Mouse (Mus musculus) MEL (cell line): ENCODE measurements around the gene Dnaja3. TPM values are rescaled to one million over a fixed set of nuclear protein-coding genes. Genes with fewer than 3 reads are reported as not detected.
A peak's percentile ranks its signal among the peaks of the same experiment; 100 is the strongest.

Experiments used
- DNase-seq: peaks from one replicate; pipeline ENCODE4 v3.0.0; 2011; ENCODE audit warnings: low read depth, low spot score
- H3K27ac ChIP-seq: 2 replicates; pipeline ENCODE4 v1.5.1; 2012; ENCODE audit warnings: low read depth, mild to moderate bottlenecking, control low read depth, low read length, moderate library complexity; ENCODE audit not compliant: control insufficient read depth
- H3K27me3 ChIP-seq, 2 experiments: fragments of 150-350 bp in 1 of 2; sonication (generic) in 1 of 2; 2 replicates each; pipeline ENCODE4 v1.6.1; 2012; ENCODE audit warnings: low read length in 2 of 2, mild to moderate bottlenecking in 2 of 2, improper control_type of control experiment in 1 of 2, moderate library complexity in 1 of 2; ENCODE audit not compliant: insufficient read depth in 2 of 2, control insufficient read depth in 1 of 2
- H3K36me3 ChIP-seq, 2 experiments: 2 replicates each; pipeline ENCODE4 v1.6.1; 2012 to 2014; ENCODE audit warnings: low read length in 2 of 2, improper control_type of control experiment in 1 of 2, inconsistent platforms in 1 of 2, mild to moderate bottlenecking in 1 of 2; ENCODE audit not compliant: insufficient read depth in 2 of 2, control insufficient read depth in 1 of 2
- H3K4me1 ChIP-seq, 2 experiments: fragments of 150-350 bp in 1 of 2; sonication (generic) in 1 of 2; 2 replicates each; pipeline ENCODE4 v1.6.1; 2012; ENCODE audit warnings: low read length in 2 of 2, improper control_type of control experiment in 1 of 2, mild to moderate bottlenecking in 1 of 2; ENCODE audit not compliant: insufficient read depth in 2 of 2, control insufficient read depth in 1 of 2
- H3K4me3 ChIP-seq, 2 experiments: fragments of 150-350 bp in 1 of 2; sonication (generic) in 1 of 2; 2 replicates each; pipeline ENCODE4 v1.5.1; 2012; ENCODE audit warnings: low read depth in 2 of 2, low read length in 2 of 2, mild to moderate bottlenecking in 2 of 2, moderate library complexity in 2 of 2, control low read depth in 1 of 2, improper control_type of control experiment in 1 of 2; ENCODE audit not compliant: control insufficient read depth in 1 of 2, insufficient read depth in 1 of 2
- H3K79me2 ChIP-seq: 2 replicates; pipeline ENCODE4 v1.6.1; 2012; ENCODE audit warnings: mild to moderate bottlenecking, low read length, moderate library complexity; ENCODE audit not compliant: control insufficient read depth, poor library complexity, insufficient read depth
- H3K9ac ChIP-seq: 2 replicates; pipeline ENCODE4 v1.6.1; 2012; ENCODE audit warnings: low read depth, mild to moderate bottlenecking, control low read depth, low read length, moderate library complexity; ENCODE audit not compliant: control insufficient read depth, poor library complexity, severe bottlenecking
- H3K9me3 ChIP-seq: fragments of 150-350 bp; sonication (generic); replicated peaks from 2 replicates; pipeline ENCODE4 v1.6.1; 2012; ENCODE audit warnings: mild to moderate bottlenecking, low read length, improper control_type of control experiment, moderate library complexity; ENCODE audit not compliant: insufficient read depth
- BHLHE40 ChIP-seq: IDR thresholded peaks from 2 replicates; pipeline ENCODE4 v1.6.1; 2012; ENCODE audit warnings: low read depth, mild to moderate bottlenecking, inconsistent platforms, low read length, improper control_type of control experiment, borderline replicate concordance
- CTCF ChIP-seq, 3 experiments: IDR thresholded peaks in 2 of 3; conservative IDR thresholded peaks in 1 of 3; 2 replicates each; pipeline ENCODE4 v1.5.1; 2011 to 2012; ENCODE audit warnings: low read length in 3 of 3, low read depth in 2 of 3, mild to moderate bottlenecking in 2 of 3, improper control_type of control experiment in 1 of 3, inconsistent platforms in 1 of 3, mixed read lengths in 1 of 3, moderate library complexity in 1 of 3; ENCODE audit not compliant: control insufficient read depth in 1 of 3, insufficient read depth in 1 of 3, poor library complexity in 1 of 3, severe bottlenecking in 1 of 3
- ELF1 ChIP-seq: IDR thresholded peaks from 2 replicates; pipeline ENCODE4 v1.6.1; 2014; ENCODE audit warnings: low read depth, mild to moderate bottlenecking, inconsistent platforms, low read length, improper control_type of control experiment, moderate library complexity
- GATA1 ChIP-seq: IDR thresholded peaks from 2 replicates; pipeline ENCODE4 v1.6.1; 2011; ENCODE audit warnings: low read depth, low read length, improper control_type of control experiment
- MAX ChIP-seq: IDR thresholded peaks from 2 replicates; pipeline ENCODE4 v1.6.1; 2011; ENCODE audit warnings: low read length, improper control_type of control experiment
- MAZ ChIP-seq: IDR thresholded peaks from 2 replicates; pipeline ENCODE4 v1.6.1; 2012; ENCODE audit warnings: low read depth, mild to moderate bottlenecking, inconsistent platforms, low read length, improper control_type of control experiment
- MYC ChIP-seq: IDR thresholded peaks from 2 replicates; pipeline ENCODE4 v1.6.1; 2011; ENCODE audit warnings: low read depth, mild to moderate bottlenecking, low read length, improper control_type of control experiment, moderate library complexity
- NRF1 ChIP-seq: IDR thresholded peaks from 2 replicates; pipeline ENCODE4 v1.6.1; 2014; ENCODE audit warnings: low read depth, mild to moderate bottlenecking, inconsistent platforms, low read length, improper control_type of control experiment, moderate library complexity; ENCODE audit not compliant: poor library complexity, insufficient read depth, severe bottlenecking
- POLR2A ChIP-seq, 2 experiments: IDR thresholded peaks; 2 replicates each; pipeline ENCODE4 v1.6.1; 2011 to 2012; ENCODE audit warnings: low read length in 2 of 2, mild to moderate bottlenecking in 2 of 2, control low read depth in 1 of 2, improper control_type of control experiment in 1 of 2, low read depth in 1 of 2, moderate library complexity in 1 of 2; ENCODE audit not compliant: control insufficient read depth in 1 of 2, insufficient read depth in 1 of 2, poor library complexity in 1 of 2
- RAD21 ChIP-seq: IDR thresholded peaks from 2 replicates; pipeline ENCODE4 v1.6.1; 2011; ENCODE audit warnings: mild to moderate bottlenecking, low read depth, low read length, improper control_type of control experiment
- RCOR1 ChIP-seq: IDR thresholded peaks from 2 replicates; pipeline ENCODE4 v1.6.1; 2012; ENCODE audit warnings: low read depth, mild to moderate bottlenecking, inconsistent platforms, low read length, improper control_type of control experiment
- SIN3A ChIP-seq: IDR thresholded peaks from 2 replicates; pipeline ENCODE4 v1.6.1; 2012; ENCODE audit warnings: low read length, improper control_type of control experiment, inconsistent platforms
- SMC3 ChIP-seq: IDR thresholded peaks from 2 replicates; pipeline ENCODE4 v1.6.1; 2011; ENCODE audit warnings: low read depth, low read length, improper control_type of control experiment
- TAL1 ChIP-seq: IDR thresholded peaks from 2 replicates; pipeline ENCODE4 v1.6.1; 2012; ENCODE audit warnings: mild to moderate bottlenecking, inconsistent platforms, low read length, moderate library complexity, mixed read lengths
- TBP ChIP-seq: IDR thresholded peaks from 2 replicates; pipeline ENCODE4 v1.8.0; 2011; ENCODE audit warnings: low read depth, low read length, improper control_type of control experiment
- TCF12 ChIP-seq: IDR thresholded peaks from 2 replicates; pipeline ENCODE4 v1.6.1; 2014; ENCODE audit warnings: low read depth, mild to moderate bottlenecking, inconsistent platforms, low read length, improper control_type of control experiment, moderate library complexity
- USF2 ChIP-seq, 2 experiments: IDR thresholded peaks; 2 replicates each; pipeline ENCODE4 v1.6.1; 2011 to 2012; ENCODE audit warnings: improper control_type of control experiment in 2 of 2, low read length in 2 of 2, borderline replicate concordance in 1 of 2, inconsistent platforms in 1 of 2, low read depth in 1 of 2, mild to moderate bottlenecking in 1 of 2; ENCODE audit not compliant: insufficient read depth in 1 of 2
- ZKSCAN1 ChIP-seq: IDR thresholded peaks from 2 replicates; pipeline ENCODE4 v1.6.1; 2012; ENCODE audit warnings: low read depth, mild to moderate bottlenecking, inconsistent platforms, low read length, improper control_type of control experiment, moderate library complexity
- ZNF384 ChIP-seq: IDR thresholded peaks from 2 replicates; pipeline ENCODE4 v1.6.1; 2012; ENCODE audit warnings: low read depth, mild to moderate bottlenecking, inconsistent platforms, low read length, improper control_type of control experiment
- polyA plus RNA-seq, 2 experiments: library from polyadenylated mRNA; stranded (reverse) in 1 of 2; unstranded in 1 of 2; fragments of >175 nt in 1 of 2; fragments of >200 nt in 1 of 2; gene quantifications; 2 replicates each; pipeline versions ENCODE4 v1.2.1 to v1.2.4; 2012; ENCODE audit warnings: low replicate concordance in 2 of 2, low read depth in 1 of 2; ENCODE audit not compliant: insufficient read length in 2 of 2, insufficient read depth in 1 of 2, missing spikeins in 1 of 2
- total RNA-seq: library from RNA; depleted of rRNA; stranded (reverse); fragments of 300-350 nt; gene quantifications from 2 replicates; pipeline ENCODE4 v1.2.3, GENCODE M21; 2012

Dnaja3 gene
- total and polyA plus RNA-seq, 3 experiments: 91.8 to 94.3 TPM; not detected in 1

- no peak for TF ChIP-seq POLR2A (IDR thresholded peaks at IDR 0.05; ENCODE audit: control insufficient read depth in 1 of 2, insufficient read depth in 1 of 2, low read depth in 1 of 2, low read length in 2 of 2, poor library complexity in 1 of 2)
- TF ChIP-seq, all 39 proteins: peak for 7
Observed at GRCm38 (mm10) chr16:4629950-4630349, 9.8 kb upstream of the Dnaja3 start (continued).

- no peaks in the 10 kb centered on the region for H3K27me3 ChIP-seq
- no peak for TF ChIP-seq TAL1
- no peak for TF ChIP-seq ELF1
- peak; percentile 9 to 43 (median 23); a peak in 3 of 6 replicates for TF ChIP-seq CTCF (IDR thresholded peaks at IDR 0.05 in 2 of 3, conservative IDR thresholded peaks at IDR 0.05 in 1 of 3; ENCODE audit: control insufficient read depth in 1 of 3, insufficient read depth in 1 of 3, low read depth in 2 of 3, low read length in 3 of 3, poor library complexity in 1 of 3, severe bottlenecking in 1 of 3)
- peak; percentile 20; the same call in 1 of the 2 replicates for TF ChIP-seq SMC3
- no peak overlapping the region for H3K27ac ChIP-seq
- no peak for DNase-seq
- H3K9me3 ChIP-seq: no peaks in the 10 kb centered on the region
- H3K79me2 ChIP-seq: no peaks in the 10 kb centered on the region
- H3K9ac ChIP-seq: no peak overlapping the region
- H3K36me3 ChIP-seq: no peaks in the 10 kb centered on the region; a peak in 1 of 4 replicates
- H3K4me3 ChIP-seq: no peak overlapping the region
- no peaks in the 10 kb centered on the region for H3K4me1 ChIP-seq
Observed at GRCm38 (mm10) chr16:4632050-4632449, 7.7 kb upstream of the Dnaja3 start.

- DNase-seq: no peak
- Histone ChIP-seq H3K79me2 (no peaks in the 10 kb centered on the region), H3K9ac (no peak overlapping the region), H3K36me3 (peaks cover 0 to 1% of the 10 kb centered on the region in 2 experiments; a peak in 2 of 4 replicates), H3K9me3 (no peaks in the 10 kb centered on the region), H3K4me1 (no peaks in the 10 kb centered on the region), H3K27ac (no peak overlapping the region), H3K4me3 (no peak overlapping the region), H3K27me3 (no peaks in the 10 kb centered on the region)
- TF ChIP-seq RCOR1 (no peak), GATA1 (no peak), MAX (no peak), ZKSCAN1 (no peak), NRF1 (no peak), ZNF384 (no peak), TCF12 (no peak), MAZ (no peak), TBP (no peak), SIN3A (no peak), BHLHE40 (no peak), USF2 (IDR thresholded peaks at IDR 0.05; ENCODE audit: borderline replicate concordance in 1 of 2, insufficient read depth in 1 of 2, low read depth in 1 of 2, low read length in 2 of 2) (no peak), MYC (no peak), RAD21 (no peak)
- TF ChIP-seq, all 39 proteins: peak for 0
Observed at GRCm38 (mm10) chr16:4633661-4634060, 6.1 kb upstream of the Dnaja3 start.
